Mouse (Mus musculus): ENCODE measurements at regions not wholly inside any gene's neighbourhood (a gene's known extent, or its start where the extent isn't known, plus 50 kb on each side); places are given as distances from the start of the nearest gene placed in this dataset.

GRCm38 (mm10) chr9:98791709-98792108 lies 50.6 kb upstream of the Prr23a1 start:
- 35% methylated on average over 4 of the region's 4 CpGs for WGBS
- H3K9ac ChIP-seq = no peak overlapping the region
- H3K27me3 ChIP-seq (replicated peaks) = no peaks in the 10 kb centered on the region
- H3K36me3 ChIP-seq (replicated peaks) = no peaks in the 10 kb centered on the region
- no peaks in the 10 kb centered on the region for H3K4me1 ChIP-seq
- H3K4me2 ChIP-seq = no peak overlapping the region
- H3K9me3 ChIP-seq = no peaks in the 10 kb centered on the region
- no peak overlapping the region for H3K27ac ChIP-seq
- peak; percentile 52; the same call in 1 of the 2 replicates for ATAC-seq (replicated peaks)
- no peak overlapping the region for H3K4me3 ChIP-seq

- Histone ChIP-seq H3K9me3 (no peaks in the 10 kb centered on the region), H3K4me1 (no peaks in the 10 kb centered on the region), H3K27ac (no peak overlapping the region), H3K4me3 (no peak overlapping the region), H3K27me3 (replicated peaks) (no peaks in the 10 kb centered on the region), H3K36me3 (replicated peaks) (no peaks in the 10 kb centered on the region), H3K4me2 (no peak overlapping the region), H3K9ac (no peak overlapping the region)
- ATAC-seq (replicated peaks) = no peak
- WGBS = 77% methylated on average over 5 of the region's 5 CpGs
Measured at GRCm38 (mm10) chr9:98773651-98774185, 68.6 kb upstream of the Prr23a1 start.

- H3K4me2 ChIP-seq = no peak overlapping the region
- H3K27me3 ChIP-seq (replicated peaks) = no peaks in the 10 kb centered on the region
- WGBS = 79% methylated on average over 11 of the region's 11 CpGs
- H3K9ac ChIP-seq = no peak overlapping the region
- H3K9me3 ChIP-seq = no peaks in the 10 kb centered on the region
- no peaks in the 10 kb centered on the region for H3K4me1 ChIP-seq
- H3K36me3 ChIP-seq (replicated peaks) = no peaks in the 10 kb centered on the region
- H3K27ac ChIP-seq = no peak overlapping the region
- ATAC-seq (replicated peaks) = no peak
- H3K4me3 ChIP-seq = no peak overlapping the region
Measured at GRCm38 (mm10) chr9:98773212-98773611, 69.1 kb upstream of the Prr23a1 start.

GRCm38 (mm10) chr9:98754764-98755163 lies 87.5 kb upstream of the Prr23a1 start:
- WGBS = 89% methylated on average over 4 of the region's 4 CpGs
- no peaks in the 10 kb centered on the region for H3K36me3 ChIP-seq (replicated peaks)
- no peak for ATAC-seq (replicated peaks)

DNA sequence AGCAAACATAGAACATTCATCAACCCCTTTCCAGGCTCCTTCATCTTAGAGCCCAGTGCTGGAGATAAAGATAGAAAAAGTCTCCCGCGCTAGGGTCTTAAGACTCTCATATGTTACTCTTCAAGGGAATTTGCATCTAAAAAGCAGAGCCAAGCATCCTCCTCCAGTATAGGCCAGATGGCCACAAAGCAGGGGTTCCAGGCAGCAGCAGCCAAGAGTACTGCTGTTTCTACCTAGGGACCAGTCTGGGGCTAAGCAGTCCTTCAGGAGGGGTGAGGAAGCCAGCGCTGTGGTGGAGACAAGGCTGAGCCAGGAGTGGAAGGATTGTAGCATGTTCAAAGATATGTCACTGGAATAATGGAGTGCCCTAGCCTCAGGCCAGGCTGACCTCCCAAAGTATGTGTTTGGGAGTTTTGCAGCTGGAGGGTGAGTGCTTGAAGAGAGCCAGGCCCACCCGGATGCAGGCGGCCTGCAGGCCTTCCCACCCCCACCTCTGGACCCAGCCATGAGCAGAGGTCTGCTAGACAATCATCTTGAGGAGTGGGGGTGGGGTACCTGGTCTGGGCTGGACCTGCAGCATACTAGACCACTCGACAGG lies 88.8 kb upstream of the Prr23a1 start:
- Histone ChIP-seq H3K27ac (no peak overlapping the region), H3K36me3 (replicated peaks) (no peaks in the 10 kb centered on the region), H3K27me3 (replicated peaks) (no peaks in the 10 kb centered on the region), H3K4me3 (no peak overlapping the region), H3K4me1 (no peaks in the 10 kb centered on the region), H3K9ac (no peak overlapping the region), H3K4me2 (no peak overlapping the region), H3K9me3 (no peaks in the 10 kb centered on the region)
- 80% methylated on average over 6 of the region's 6 CpGs for WGBS
- ATAC-seq (replicated peaks) = no peak

More at GRCm38 (mm10) chr9:98754764-98755163, 87.5 kb upstream of the Prr23a1 start:
- Histone ChIP-seq H3K27me3 (replicated peaks) (no peaks in the 10 kb centered on the region), H3K9me3 (no peaks in the 10 kb centered on the region), H3K27ac (no peak overlapping the region), H3K4me1 (no peaks in the 10 kb centered on the region), H3K4me2 (no peak overlapping the region), H3K4me3 (no peak overlapping the region), H3K9ac (no peak overlapping the region)

- no peak overlapping the region for H3K9ac ChIP-seq
- no peak for ATAC-seq (replicated peaks)
- no peaks in the 10 kb centered on the region for H3K9me3 ChIP-seq
- no peak overlapping the region for H3K27ac ChIP-seq
- H3K4me3 ChIP-seq = no peak overlapping the region
- no peaks in the 10 kb centered on the region for H3K36me3 ChIP-seq (replicated peaks)
- no peaks in the 10 kb centered on the region for H3K27me3 ChIP-seq (replicated peaks)
- no peaks in the 10 kb centered on the region for H3K4me1 ChIP-seq
- no peak overlapping the region for H3K4me2 ChIP-seq
Measured at GRCm38 (mm10) chr9:98743785-98744184, 98.5 kb upstream of the Prr23a1 start.

DNA sequence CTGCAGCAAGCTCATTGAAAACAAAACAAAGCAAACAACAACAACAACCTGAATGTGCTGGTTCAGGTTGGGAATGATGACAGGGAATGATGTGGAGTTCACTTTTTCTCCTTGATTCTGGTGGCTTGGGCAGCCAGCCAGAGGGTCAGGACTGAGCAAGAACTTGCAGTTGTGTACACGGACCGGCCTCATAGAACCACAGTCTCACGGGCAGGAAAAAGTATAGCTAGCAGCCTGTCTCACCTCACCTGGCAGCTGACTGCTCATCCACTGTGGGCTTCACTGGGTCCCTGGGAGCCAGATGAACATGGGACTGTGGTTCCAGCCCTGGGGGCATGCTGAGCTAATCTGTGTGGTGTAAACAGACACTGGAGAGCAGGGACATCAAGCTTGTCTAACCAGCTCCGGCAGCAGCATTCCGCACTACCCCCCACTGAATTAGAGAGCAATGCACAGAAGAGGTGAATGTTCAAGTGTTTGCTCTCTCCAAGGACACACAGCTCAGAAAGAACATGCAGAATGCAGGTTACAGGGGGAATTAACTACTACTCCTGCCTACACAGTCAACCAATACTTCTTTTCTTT lies 114.9 kb upstream of the Prr23a1 start:
- ATAC-seq (replicated peaks) = no peak
- Histone ChIP-seq H3K4me2 (no peak overlapping the region), H3K27me3 (replicated peaks) (no peaks in the 10 kb centered on the region), H3K9me3 (no peaks in the 10 kb centered on the region), H3K36me3 (replicated peaks) (no peaks in the 10 kb centered on the region), H3K27ac (no peak overlapping the region), H3K4me3 (no peak overlapping the region), H3K4me1 (0 out of 2 replicates have a peak, but pooled peaks cover 5% of the 10 kb centered on the region), H3K9ac (no peak overlapping the region)
- WGBS = 57% methylated on average over 5 of the region's 5 CpGs

- no peak overlapping the region for H3K27ac ChIP-seq
- H3K4me3 ChIP-seq = no peak overlapping the region
- no peak for ATAC-seq (replicated peaks)
- no peak overlapping the region for H3K9ac ChIP-seq
- no peak overlapping the region for H3K4me2 ChIP-seq
- H3K9me3 ChIP-seq = no peaks in the 10 kb centered on the region
- no peaks in the 10 kb centered on the region for H3K36me3 ChIP-seq (replicated peaks)
- H3K4me1 ChIP-seq = 0 out of 2 replicates have a peak, but pooled peaks cover 5% of the 10 kb centered on the region
- H3K27me3 ChIP-seq (replicated peaks) = no peaks in the 10 kb centered on the region
- 45% methylated on average over 5 of the region's 5 CpGs for WGBS
Measured at GRCm38 (mm10) chr9:98726638-98727037, 115.7 kb upstream of the Prr23a1 start.

DNA sequence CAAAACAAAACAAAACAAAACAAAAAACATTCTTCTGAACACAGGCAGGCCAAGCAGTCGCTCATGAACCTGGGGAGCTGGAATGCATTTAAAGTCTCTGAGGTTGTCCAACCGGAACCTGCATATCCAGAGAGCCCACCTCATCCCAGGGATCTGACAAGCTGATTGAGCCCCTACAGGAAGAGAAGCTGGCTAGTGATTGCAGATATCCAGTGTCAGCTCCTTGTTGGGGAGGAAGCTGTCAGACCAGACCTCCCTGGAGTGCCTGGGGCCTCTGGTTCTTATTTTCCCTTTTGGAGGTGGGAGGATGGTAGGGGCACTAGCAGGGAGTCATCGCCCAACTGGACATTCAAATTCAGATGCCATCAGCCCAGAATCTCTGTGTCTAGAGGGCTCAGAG lies 119.4 kb upstream of the Prr23a1 start:
- no peak for ATAC-seq (replicated peaks)
- Histone ChIP-seq H3K4me1 (0 out of 2 replicates have a peak, but pooled peaks cover 5% of the 10 kb centered on the region), H3K4me2 (no peak overlapping the region), H3K36me3 (replicated peaks) (no peaks in the 10 kb centered on the region), H3K27ac (no peak overlapping the region), H3K27me3 (replicated peaks) (no peaks in the 10 kb centered on the region), H3K9ac (no peak overlapping the region), H3K4me3 (no peak overlapping the region), H3K9me3 (no peaks in the 10 kb centered on the region; the same call in 1 of the 2 replicates)
- WGBS = 78% methylated on average over 3 of the region's 3 CpGs

DNA sequence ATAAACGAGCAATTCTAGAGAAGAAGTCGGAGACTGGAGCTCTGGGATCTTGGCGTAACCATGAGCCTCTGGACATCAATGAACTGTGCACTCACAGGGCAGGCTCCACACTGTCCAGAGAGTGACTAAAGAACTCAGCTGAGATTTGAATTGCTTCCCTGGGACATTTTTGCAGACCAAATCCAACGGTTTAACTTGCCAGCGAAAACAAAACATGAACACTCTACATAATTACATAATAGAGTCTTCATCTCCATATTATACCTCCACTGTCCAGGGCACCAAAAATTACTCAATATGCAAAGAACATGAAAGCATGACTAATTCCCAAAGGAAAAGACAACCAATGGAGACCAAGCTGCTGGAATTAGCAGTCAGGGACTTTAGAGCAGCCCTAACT lies 119.9 kb upstream of the Mrps22 start:
- H3K4me2 ChIP-seq = no peak overlapping the region
- no peaks in the 10 kb centered on the region for H3K4me1 ChIP-seq
- no peaks in the 10 kb centered on the region for H3K27me3 ChIP-seq (replicated peaks)
- no peak overlapping the region for H3K27ac ChIP-seq
- WGBS = 89% methylated on average over 5 of the region's 5 CpGs
- no peaks in the 10 kb centered on the region for H3K36me3 ChIP-seq (replicated peaks)
- no peaks in the 10 kb centered on the region; the same call in 1 of the 2 replicates for H3K9me3 ChIP-seq
- no peak overlapping the region for H3K9ac ChIP-seq
- no peak overlapping the region for H3K4me3 ChIP-seq
- no peak for ATAC-seq (replicated peaks)

DNA sequence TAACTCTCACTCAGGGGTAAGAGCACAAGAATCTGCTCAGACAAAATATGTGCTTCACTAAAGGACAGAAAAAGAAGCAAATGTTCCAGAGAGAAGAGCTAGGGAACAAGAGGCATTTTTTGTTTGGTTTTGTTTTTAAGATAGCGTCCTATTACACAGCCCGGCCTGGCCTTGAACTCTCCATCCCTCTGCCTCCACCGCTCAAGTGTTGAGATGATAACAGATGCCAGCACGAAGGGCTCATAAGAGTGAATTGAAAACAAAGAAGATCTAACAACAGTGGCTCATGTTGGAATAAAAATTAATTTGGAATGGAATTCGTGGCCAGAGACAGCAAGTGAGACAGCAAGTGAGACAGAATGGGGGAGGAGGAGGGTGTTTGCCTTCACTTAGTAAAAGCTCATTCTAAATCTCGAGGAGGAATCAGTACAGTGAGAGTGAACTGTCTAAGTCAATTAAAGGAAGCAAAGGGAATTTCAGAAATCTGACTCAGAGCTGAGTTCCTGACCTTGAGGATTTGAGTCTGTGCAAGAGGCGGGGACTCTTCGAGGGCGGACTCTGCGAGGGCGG lies 116.3 kb upstream of the Mrps22 start:
- Histone ChIP-seq H3K27me3 (replicated peaks) (no peaks in the 10 kb centered on the region), H3K27ac (no peak overlapping the region), H3K9ac (no peak overlapping the region), H3K4me2 (no peak overlapping the region), H3K36me3 (replicated peaks) (no peaks in the 10 kb centered on the region), H3K9me3 (no peaks in the 10 kb centered on the region; the same call in 1 of the 2 replicates), H3K4me3 (no peak overlapping the region), H3K4me1 (no peaks in the 10 kb centered on the region)
- WGBS = 81% methylated on average over 11 of the region's 11 CpGs
- ATAC-seq (replicated peaks) = no peak

GRCm38 (mm10) chr9:98714661-98715060 lies 113.2 kb upstream of the Mrps22 start:
- H3K9ac ChIP-seq = no peak overlapping the region
- no peaks in the 10 kb centered on the region; the same call in 1 of the 2 replicates for H3K9me3 ChIP-seq
- ATAC-seq (replicated peaks) = no peak
- H3K27ac ChIP-seq = no peak overlapping the region
- 86% methylated on average over 9 of the region's 9 CpGs for WGBS
- H3K27me3 ChIP-seq (replicated peaks) = no peaks in the 10 kb centered on the region
- no peaks in the 10 kb centered on the region for H3K4me1 ChIP-seq
- no peak overlapping the region for H3K4me2 ChIP-seq
- no peak overlapping the region for H3K4me3 ChIP-seq
- H3K36me3 ChIP-seq (replicated peaks) = no peaks in the 10 kb centered on the region

DNA sequence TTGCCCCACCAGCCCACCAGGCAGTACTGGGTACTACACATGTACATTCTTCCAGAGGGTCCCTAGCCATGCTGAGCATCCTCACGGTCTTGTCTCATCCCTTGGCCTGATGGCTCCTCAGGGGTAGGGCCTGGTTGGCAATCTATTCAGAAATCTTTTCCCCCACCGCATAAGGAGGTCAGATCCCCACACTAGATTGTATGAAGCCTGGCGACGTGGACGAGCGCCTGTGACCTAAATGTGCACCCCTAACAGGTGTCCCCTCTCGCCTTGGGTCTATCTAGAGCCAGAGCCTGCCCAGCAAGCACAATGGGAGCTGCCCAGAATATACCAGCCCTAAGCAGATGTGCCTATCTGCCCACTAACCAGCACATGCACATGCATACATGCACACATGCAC lies 111.4 kb upstream of the Mrps22 start:
- Histone ChIP-seq H3K9me3 (no peaks in the 10 kb centered on the region), H3K36me3 (replicated peaks) (no peaks in the 10 kb centered on the region), H3K4me3 (no peak overlapping the region), H3K27me3 (replicated peaks) (no peaks in the 10 kb centered on the region), H3K4me2 (no peak overlapping the region), H3K27ac (no peak overlapping the region), H3K9ac (no peak overlapping the region), H3K4me1 (no peaks in the 10 kb centered on the region)
- 89% methylated on average over 7 of the region's 7 CpGs for WGBS
- ATAC-seq (replicated peaks) = no peak
